Mouse (Mus musculus): ENCODE measurements at regions not wholly inside any gene's neighbourhood (a gene's known extent, or its start where the extent isn't known, plus 50 kb on each side); places are given as distances from the start of the nearest gene placed in this dataset.

DNA sequence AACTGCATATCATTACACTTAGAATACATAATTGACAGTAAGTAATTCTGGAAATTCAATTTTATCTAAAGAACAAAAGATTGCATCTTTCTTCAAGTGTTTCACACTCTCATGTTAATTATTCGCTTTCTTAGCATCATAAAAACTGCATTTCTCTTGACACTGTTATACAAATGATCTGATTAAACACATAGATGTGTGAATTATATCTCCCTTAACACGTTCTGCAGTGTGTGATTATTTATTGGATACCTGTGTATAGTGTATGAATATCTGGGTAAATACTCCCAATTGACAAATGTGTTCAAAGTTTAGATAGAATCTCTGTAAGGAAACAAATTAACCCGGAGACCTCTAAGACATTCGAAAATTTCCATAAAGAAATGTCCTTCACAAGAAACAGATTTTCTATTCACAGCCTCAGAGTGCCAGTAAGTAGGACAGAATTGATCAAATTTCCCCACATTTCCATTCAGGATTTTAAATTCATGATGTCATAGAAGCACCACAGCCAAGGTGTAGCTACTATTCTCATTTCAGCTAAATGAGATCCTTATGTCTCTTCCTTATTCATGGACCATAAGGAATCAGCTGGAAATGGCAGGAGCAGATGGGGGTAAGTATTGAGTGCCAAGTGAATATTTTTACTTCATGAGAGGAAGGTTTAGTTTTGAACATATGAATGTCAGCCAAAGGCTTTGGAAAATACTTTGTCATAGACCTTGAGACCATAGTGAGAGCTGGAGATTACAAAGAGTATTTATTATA, 2231.6 kb downstream of the Pcdh9 start:
- in situ Hi-C loops (cut with MboI, MseI): no loop called here

DNA sequence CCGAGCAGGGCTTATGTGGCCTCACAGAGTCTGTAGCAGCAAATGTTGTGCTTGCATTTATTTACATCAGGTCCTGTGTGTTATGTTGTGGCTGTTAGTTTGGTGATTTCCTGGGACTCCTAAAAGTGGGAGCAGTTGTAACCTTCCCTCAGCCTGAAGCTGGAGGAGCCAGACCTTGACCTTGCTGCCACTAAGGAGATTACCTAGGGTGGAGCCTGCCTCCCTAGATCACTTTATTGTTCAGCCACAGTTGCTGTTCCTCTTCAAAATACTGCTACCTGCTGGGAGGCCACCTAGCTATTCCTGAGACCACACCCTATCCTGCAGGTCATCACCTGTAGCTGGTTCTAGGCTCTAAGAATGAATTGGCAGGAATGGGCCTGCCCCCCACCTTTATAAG, 2234.5 kb downstream of the Pcdh9 start:
- in situ Hi-C loops (cut with MboI, MseI): no loop called here

DNA sequence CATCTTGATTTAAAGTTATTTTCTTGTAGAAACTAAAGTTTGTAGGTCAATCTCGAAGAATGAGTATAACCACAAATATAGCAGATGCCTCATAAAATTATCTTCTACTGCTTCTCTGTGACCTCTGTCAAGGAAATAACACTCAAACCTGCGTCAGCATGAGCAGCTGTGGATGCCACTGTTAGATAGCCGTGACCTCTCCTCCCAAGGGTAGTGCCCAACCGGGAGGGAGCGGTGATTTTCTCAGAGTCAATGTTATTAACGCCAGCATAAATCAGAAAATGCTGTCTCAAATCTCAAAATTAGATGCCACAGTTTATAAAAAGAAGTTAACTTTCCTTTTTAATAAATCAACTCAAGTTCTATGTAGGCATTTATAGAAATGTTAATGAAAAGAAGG, 2259.5 kb downstream of the Pcdh9 start:
- in situ Hi-C loops (cut with MboI, MseI): no loop called here

GRCm38 (mm10) chr14:91614391-91614790, 2276.1 kb downstream of the Pcdh9 start:
- in situ Hi-C loops (cut with MboI, MseI): no loop called here

GRCm38 (mm10) chr14:91604570-91604969, 2285.9 kb downstream of the Pcdh9 start:
- in situ Hi-C loops (cut with MboI, MseI): no loop called here

DNA sequence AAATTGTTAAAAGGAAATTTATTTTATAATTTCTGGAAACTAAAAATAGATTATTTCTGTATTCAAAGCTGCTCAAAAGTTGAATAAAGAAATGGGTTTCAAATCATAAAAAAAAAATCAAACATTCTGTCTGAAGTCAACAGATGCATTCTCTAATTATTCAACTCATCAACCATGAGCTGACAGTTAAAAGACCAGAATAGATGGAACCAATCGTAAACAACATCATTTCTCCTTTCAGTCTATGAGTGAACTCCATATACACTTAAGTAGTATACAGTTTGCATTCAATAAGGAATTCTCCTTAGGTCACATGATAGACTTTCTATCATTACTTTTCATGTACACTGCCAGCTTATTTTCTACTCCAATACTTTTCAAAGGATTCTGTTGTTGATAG, 2308.0 kb downstream of the Pcdh9 start:
- in situ Hi-C loops (cut with MboI, MseI): loop anchor here in 1 of 2 experiments (10.0 kb wide), 1 partner anchor 1442 kb away; no protein-coding TSS in a partner anchor

- in situ Hi-C loops (cut with MboI, MseI): loop anchor here in 1 of 2 experiments (10.0 kb wide), 1 partner anchor 1443 kb away; no protein-coding TSS in a partner anchor
Observed at GRCm38 (mm10) chr14:91581684-91582424, 2308.6 kb downstream of the Pcdh9 start.

- in situ Hi-C loops (cut with MboI, MseI): no loop called here
Observed at GRCm38 (mm10) chr14:91569100-91569499, 2321.4 kb downstream of the Pcdh9 start.

DNA sequence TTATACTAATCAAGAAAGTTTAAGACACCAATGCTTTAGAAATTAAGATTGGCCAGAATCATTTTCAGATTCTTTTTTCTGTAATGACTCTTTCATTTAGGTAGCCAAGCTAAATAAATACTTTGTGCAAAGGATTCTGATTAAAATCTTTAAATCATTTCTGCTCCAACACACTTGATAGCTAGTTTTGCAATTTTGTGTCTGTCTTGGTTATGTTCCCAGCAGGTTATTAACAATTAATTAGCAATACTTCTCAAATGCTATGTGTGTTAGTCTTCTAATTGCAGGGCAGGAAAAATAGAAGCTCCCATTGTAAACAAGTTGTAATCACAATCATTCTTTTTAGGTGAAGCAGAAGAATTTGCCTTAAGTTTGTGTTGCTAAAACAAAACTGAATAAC, 2351.3 kb downstream of the Pcdh9 start:
- in situ Hi-C loops (cut with MboI, MseI): no loop called here

- in situ Hi-C loops (cut with MboI, MseI): no loop called here
Observed at GRCm38 (mm10) chr14:91534931-91535330, 2355.5 kb downstream of the Pcdh9 start.

GRCm38 (mm10) chr14:91498449-91498848, 2392.0 kb downstream of the Pcdh9 start:
- in situ Hi-C loops (cut with MboI, MseI): no loop called here

GRCm38 (mm10) chr14:91478358-91478870, 2412.1 kb downstream of the Pcdh9 start:
- in situ Hi-C loops (cut with MboI, MseI): no loop called here

DNA sequence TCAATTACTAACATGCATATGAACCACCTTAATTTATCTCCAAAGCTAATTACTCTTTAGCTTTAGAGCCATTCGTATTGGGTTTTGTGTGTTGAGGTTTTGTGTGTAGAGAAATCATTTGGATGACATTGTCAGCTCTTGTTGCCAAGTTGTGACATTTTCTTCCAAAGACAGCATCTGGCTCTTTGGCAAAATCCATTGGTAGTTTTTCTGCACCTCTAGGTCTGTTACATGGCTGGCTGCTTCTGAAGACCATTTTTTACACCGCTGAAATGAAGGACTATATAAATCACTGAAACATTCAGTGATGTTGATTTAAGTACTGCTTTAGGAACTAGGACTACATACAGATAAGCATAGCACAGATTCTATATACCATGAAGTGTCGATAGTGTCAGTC, 2426.6 kb downstream of the Pcdh9 start:
- in situ Hi-C loops (cut with MboI, MseI): no loop called here

GRCm38 (mm10) chr14:91462671-91463070, 2427.8 kb downstream of the Pcdh9 start:
- in situ Hi-C loops (cut with MboI, MseI): no loop called here

DNA sequence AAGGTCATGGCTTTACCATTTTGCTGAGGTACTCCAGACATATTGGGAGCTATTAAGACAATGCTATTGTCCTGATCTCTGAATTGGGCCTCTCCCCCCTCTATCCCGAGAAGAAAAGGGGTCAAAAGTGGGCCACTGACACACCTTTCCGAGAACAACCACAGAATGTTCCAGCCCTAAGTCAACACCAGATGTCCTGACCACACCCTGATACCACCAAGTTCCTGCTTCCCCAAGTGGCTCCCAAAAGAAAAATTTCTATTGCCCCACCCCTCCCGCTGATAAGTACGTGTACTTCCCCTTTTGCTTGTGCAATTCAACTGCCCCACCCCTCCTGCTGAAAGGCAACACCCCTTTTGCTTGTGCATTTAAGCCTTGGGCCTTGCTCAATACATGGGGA, 2431.7 kb downstream of the Pcdh9 start:
- in situ Hi-C loops (cut with MboI, MseI): no loop called here

All from T-helper 17 cell (primary cell).